Mouse (Mus musculus): ENCODE data around the gene Supt6.

DNA sequence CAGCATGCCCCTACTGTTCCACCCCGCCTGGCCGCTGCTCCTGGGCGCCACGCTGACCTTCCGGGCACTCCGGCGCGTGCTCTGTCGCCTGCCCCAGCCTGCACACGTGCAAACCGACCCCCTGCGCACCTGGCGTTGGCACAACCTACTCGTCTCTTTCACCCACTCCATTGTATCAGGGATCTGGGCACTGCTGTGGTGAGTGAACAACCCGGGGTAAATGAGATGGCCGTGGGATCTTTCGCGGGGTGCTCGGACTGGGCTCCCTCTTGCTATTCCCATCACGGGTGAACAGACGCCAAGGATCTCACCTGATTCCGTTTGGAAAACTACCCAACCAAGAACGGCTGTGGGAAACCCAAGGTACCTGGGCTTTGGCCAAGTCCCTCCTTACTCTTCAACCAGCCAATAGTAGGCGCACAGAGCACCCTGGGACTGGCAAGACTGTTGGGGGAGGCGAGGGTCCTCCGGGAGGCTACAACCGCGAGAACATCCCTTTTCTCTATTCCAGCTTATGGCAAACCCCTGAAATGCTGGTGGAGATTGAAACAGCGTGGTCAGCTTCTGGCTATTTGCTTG, 66.8 kb downstream of the Supt6 start:
- TF ChIP-seq CTCF (IDR thresholded peaks at IDR 0.05; ENCODE audit: low read depth) (0 out of 2 replicates have a peak, but pooled peaks have one; percentile 0), EP300 (IDR thresholded peaks at IDR 0.05; ENCODE audit: low read depth) (no peak)

Data from liver, embryonic 14.5 days (tissue).